Mouse (Mus musculus) megakaryocyte, embryonic 14.5 days (primary cell): ENCODE measurements at regions not wholly inside any gene's neighbourhood (a gene's known extent, or its start where the extent isn't known, plus 50 kb on each side); places are given as distances from the start of the nearest gene placed in this dataset.
"Not testable (repeated sequence)": the region's sequence is repeated elsewhere in the genome, so short reads cannot be mapped to it uniquely, and the experiment has no call there.

Source experiments
- H3K27me3 ChIP-seq: replicated peaks from 2 replicates; pipeline ENCODE3; 2012; ENCODE audit warnings: inconsistent platforms
- H3K36me3 ChIP-seq: replicated peaks from 2 replicates; pipeline ENCODE3; 2012; ENCODE audit warnings: low read length, inconsistent platforms, mixed read lengths
- H3K4me1 ChIP-seq: 2 replicates; pipeline ENCODE4 v1.6.1; 2012; ENCODE audit warnings: inconsistent platforms
- H3K4me3 ChIP-seq: replicated peaks from 2 replicates; pipeline ENCODE3; 2012; ENCODE audit warnings: moderate library complexity, mild to moderate bottlenecking, inconsistent platforms
- H3K9me3 ChIP-seq: 2 replicates; pipeline ENCODE4 v1.6.1; 2012; ENCODE audit warnings: inconsistent platforms
- FLI1 ChIP-seq: IDR thresholded peaks from 2 replicates; pipeline ENCODE4 v1.6.1; 2012; ENCODE audit warnings: low read length, inconsistent platforms, mixed read lengths
- GATA1 ChIP-seq: IDR thresholded peaks from 3 replicates; pipeline ENCODE4 v1.6.1; 2012; ENCODE audit warnings: mixed read lengths, low read length, inconsistent platforms, borderline replicate concordance

- Histone ChIP-seq H3K4me1 (peaks cover 1% of the 10 kb centered on the region; the same call in 1 of the 2 replicates), H3K9me3 (peaks cover 22% of the 10 kb centered on the region), H3K4me3 (no peak overlapping the region), H3K36me3 (no peaks in the 10 kb centered on the region), H3K27me3 (peaks cover 4% of the 10 kb centered on the region)
- TF ChIP-seq GATA1 (no peak), FLI1 (no peak)
These were observed 279.0 kb downstream of the Etnk1 start for GRCm38 (mm10) chr6:143445834-143446552.

DNA sequence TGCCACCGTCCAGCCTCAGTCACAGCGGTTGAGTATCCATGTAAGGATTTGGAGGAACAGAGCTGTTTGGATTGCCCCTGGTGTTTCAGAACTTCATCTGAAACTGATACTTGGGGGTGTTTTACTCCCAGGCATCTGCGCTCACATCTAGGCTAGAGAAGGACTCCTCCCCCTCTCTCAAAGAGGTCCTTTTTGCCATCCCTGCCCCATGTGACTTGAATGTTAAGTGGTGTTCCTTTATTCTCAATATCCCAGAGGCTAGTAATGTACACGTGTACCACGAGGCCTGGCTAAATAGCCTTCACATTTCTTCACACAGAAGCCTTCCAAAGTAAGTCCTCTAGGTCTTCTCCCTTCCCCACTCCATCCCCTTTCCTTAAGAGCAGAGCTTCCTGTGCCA, 280.0 kb downstream of the Etnk1 start:
- H3K36me3 ChIP-seq, result no peaks in the 10 kb centered on the region
- no peaks in the 10 kb centered on the region for H3K4me1 ChIP-seq
- TF ChIP-seq FLI1, result no peak
- TF ChIP-seq GATA1, result no peak
- no peak overlapping the region for H3K4me3 ChIP-seq
- H3K9me3 ChIP-seq, result peaks cover 33% of the 10 kb centered on the region
- peaks cover 4% of the 10 kb centered on the region for H3K27me3 ChIP-seq

- Histone ChIP-seq H3K4me1 (no peaks in the 10 kb centered on the region), H3K36me3 (no peaks in the 10 kb centered on the region), H3K27me3 (peaks cover 2% of the 10 kb centered on the region), H3K9me3 (peaks cover 44% of the 10 kb centered on the region), H3K4me3 (no peak overlapping the region)
- TF ChIP-seq GATA1 (no peak), FLI1 (no peak)
These were observed 282.1 kb downstream of the Etnk1 start for GRCm38 (mm10) chr6:143449071-143449470.

- no peaks in the 10 kb centered on the region for H3K4me1 ChIP-seq
- H3K9me3 ChIP-seq, result peaks cover 40% of the 10 kb centered on the region
- no peaks in the 10 kb centered on the region for H3K36me3 ChIP-seq
- no peak overlapping the region for H3K4me3 ChIP-seq
- TF ChIP-seq GATA1, result no peak
- no peak for TF ChIP-seq FLI1
- no peaks in the 10 kb centered on the region for H3K27me3 ChIP-seq
These were observed 284.8 kb downstream of the Etnk1 start for GRCm38 (mm10) chr6:143451869-143452268.

- Histone ChIP-seq H3K9me3 (peaks cover 42% of the 10 kb centered on the region), H3K27me3 (no peaks in the 10 kb centered on the region), H3K4me1 (peaks cover 10% of the 10 kb centered on the region), H3K4me3 (no peak overlapping the region), H3K36me3 (no peaks in the 10 kb centered on the region)
- TF ChIP-seq GATA1 (no peak), FLI1 (no peak)
These were observed 287.7 kb downstream of the Etnk1 start for GRCm38 (mm10) chr6:143454695-143455218.

DNA sequence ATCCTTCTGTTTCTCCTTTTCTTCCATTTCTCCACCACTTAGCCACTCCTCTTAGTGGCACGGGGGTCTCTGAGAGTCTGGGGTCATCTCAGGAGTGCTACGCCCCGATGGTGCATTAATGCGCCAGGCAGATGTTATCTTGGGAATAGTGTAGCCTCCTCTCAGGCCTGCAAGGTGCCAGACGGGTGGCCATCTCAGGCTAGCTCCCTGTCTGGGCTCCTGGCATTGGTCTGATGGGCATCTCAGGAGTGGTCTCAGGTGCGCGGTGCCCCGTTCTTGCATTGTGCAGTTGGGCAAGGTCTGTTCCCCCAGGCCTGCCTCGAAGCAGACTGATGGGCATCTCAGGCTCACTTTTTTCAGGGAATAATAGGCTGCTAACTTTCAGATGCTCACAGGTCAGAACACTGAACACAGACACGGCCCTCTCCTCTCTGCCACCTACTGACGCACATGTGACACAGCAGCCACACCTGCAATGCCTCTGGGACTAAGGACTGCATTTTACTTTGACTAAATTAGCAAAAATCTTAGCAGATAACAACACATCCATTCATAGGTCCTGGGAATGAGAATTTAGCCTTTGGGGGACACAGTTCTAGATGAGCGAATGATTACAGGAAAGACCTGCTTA, 298.0 kb downstream of the Etnk1 start:
- peaks cover under 1% of the 10 kb centered on the region; the same call in 1 of the 2 replicates for H3K9me3 ChIP-seq

GRCm38 (mm10) chr6:143472676-143473075, 305.7 kb downstream of the Etnk1 start:
- not testable (repeated sequence) for H3K27me3 ChIP-seq, H3K4me3 ChIP-seq, H3K36me3 ChIP-seq, H3K4me1 ChIP-seq, H3K9me3 ChIP-seq

More for the DNA sequence above, 298.0 kb downstream of the Etnk1 start:
- Histone ChIP-seq H3K27me3 (peaks cover 4% of the 10 kb centered on the region), H3K4me1 (no peaks in the 10 kb centered on the region; the same call in 1 of the 2 replicates), H3K36me3 (no peaks in the 10 kb centered on the region), H3K4me3 (no peak overlapping the region)
- TF ChIP-seq GATA1 (no peak), FLI1 (no peak)

- Histone ChIP-seq H3K4me1 (0 out of 2 replicates have a peak, but pooled peaks cover 6% of the 10 kb centered on the region), H3K9me3 (no peaks in the 10 kb centered on the region), H3K27me3 (no peaks in the 10 kb centered on the region), H3K36me3 (no peaks in the 10 kb centered on the region), H3K4me3 (no peak overlapping the region)
- TF ChIP-seq FLI1 (no peak), GATA1 (no peak)
These were observed 307.4 kb downstream of the Etnk1 start for GRCm38 (mm10) chr6:143474396-143474795.

GRCm38 (mm10) chr6:143475296-143475695, 308.3 kb downstream of the Etnk1 start:
- Histone ChIP-seq H3K27me3 (no peaks in the 10 kb centered on the region), H3K4me3 (no peak overlapping the region), H3K36me3 (no peaks in the 10 kb centered on the region), H3K9me3 (no peaks in the 10 kb centered on the region), H3K4me1 (0 out of 2 replicates have a peak, but pooled peaks cover 6% of the 10 kb centered on the region)
- no peak for TF ChIP-seq GATA1
- TF ChIP-seq FLI1, result no peak

DNA sequence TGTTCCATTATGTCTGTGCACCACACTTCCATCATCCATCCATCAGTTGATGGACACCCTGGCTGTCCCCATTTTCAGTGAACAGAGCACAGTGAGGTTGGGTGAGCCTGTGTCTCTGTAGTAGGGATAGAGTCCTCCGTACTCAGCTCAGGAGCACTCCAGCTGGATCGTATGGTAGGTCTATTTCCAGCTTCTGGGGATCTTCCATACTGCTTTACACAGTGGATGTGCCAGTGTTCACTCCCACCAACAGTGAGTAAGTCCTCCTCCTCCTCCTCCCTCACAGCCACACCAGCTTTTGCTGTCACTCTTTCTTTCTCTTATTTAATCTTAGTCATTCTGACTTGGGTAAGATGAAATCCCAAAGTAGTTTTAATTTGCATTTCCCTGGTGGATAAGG, 310.4 kb downstream of the Etnk1 start:
- H3K4me3 ChIP-seq, result no peak overlapping the region
- TF ChIP-seq GATA1, result no peak
- TF ChIP-seq FLI1, result no peak
- H3K36me3 ChIP-seq, result no peaks in the 10 kb centered on the region
- H3K27me3 ChIP-seq, result no peaks in the 10 kb centered on the region
- no peaks in the 10 kb centered on the region for H3K9me3 ChIP-seq
- 0 out of 2 replicates have a peak, but pooled peaks cover 6% of the 10 kb centered on the region for H3K4me1 ChIP-seq
